Mouse (Mus musculus) embryonic facial prominence, embryonic 11.5 days (tissue): ENCODE measurements around the gene Klf5. TPM values are rescaled to one million over a fixed set of nuclear protein-coding genes. Genes with fewer than 3 reads are reported as not detected.

Experiments
- ATAC-seq: fragments of 200-750 bp; cut with Nextera tagmentation; replicated peaks from 2 replicates; pipeline ENCODE4 v1.8.0; 2017; ENCODE audit warnings: low read depth; ENCODE audit not compliant: insufficient number of reproducible peaks, low FRiP score, low TSS enrichment
- DNase-seq: peaks from one replicate; pipeline ENCODE4 v3.0.0-alpha.2; 2015; ENCODE audit warnings: low spot score
- H3K27ac ChIP-seq: fragments of 300-500 bp; sonication (generic); replicated peaks from 2 replicates; pipeline ENCODE4 v1.5.1; 2014; ENCODE audit warnings: mild to moderate bottlenecking, low read depth, low read length, control low read depth
- H3K27me3 ChIP-seq: fragments of 300-500 bp; sonication (generic); 2 replicates; pipeline ENCODE4 v1.6.1; 2014; ENCODE audit warnings: mild to moderate bottlenecking, low read length, moderate library complexity, mixed read lengths; ENCODE audit not compliant: control insufficient read depth, insufficient read depth
- H3K36me3 ChIP-seq: fragments of 300-500 bp; sonication (generic); replicated peaks from 2 replicates; pipeline ENCODE4 v1.6.1; 2014; ENCODE audit warnings: low read depth, mild to moderate bottlenecking, low read length, moderate library complexity, mixed read lengths; ENCODE audit not compliant: control insufficient read depth, insufficient read depth
- H3K4me1 ChIP-seq: fragments of 300-500 bp; sonication (generic); 2 replicates; pipeline ENCODE4 v1.6.1; 2014; ENCODE audit warnings: low read length, mixed read lengths; ENCODE audit not compliant: control insufficient read depth, insufficient read depth
- H3K4me2 ChIP-seq: fragments of 300-500 bp; sonication (generic); 2 replicates; pipeline ENCODE4 v1.6.1; 2014; ENCODE audit warnings: low read depth, mild to moderate bottlenecking, control low read depth, low read length, moderate library complexity
- H3K4me3 ChIP-seq: fragments of 300-500 bp; sonication (generic); 2 replicates; pipeline ENCODE4 v1.5.1; 2014; ENCODE audit warnings: low read depth, low read length, control low read depth
- H3K9ac ChIP-seq: fragments of 300-500 bp; sonication (generic); replicated peaks from 2 replicates; pipeline ENCODE4 v1.6.1; 2014; ENCODE audit warnings: mild to moderate bottlenecking, control low read depth, low read length
- H3K9me3 ChIP-seq: fragments of 300-500 bp; sonication (generic); replicated peaks from 2 replicates; pipeline ENCODE4 v1.6.1; 2016; ENCODE audit warnings: mild to moderate bottlenecking, low read length, inconsistent platforms, mixed read lengths; ENCODE audit not compliant: control insufficient read depth
- WGBS: fragments of 180-500 bp; shearing (Covaris S2); extraction: QIAGEN DNeasy Blood & Tissue Kit; methylation state at CpG from one replicate; pipeline ENCODE4 v1.1.7; 2014; 5-methylcytosine and 5-hydroxymethylcytosine counted together
- polyA plus RNA-seq: library from polyadenylated mRNA; unstranded; fragments of >200 nt; fragmentation: Nextera tagmentation; extraction: Ambion mirVana; gene quantifications from 2 replicates; pipeline ENCODE4 v1.2.1, GENCODE M21; 2014

The Klf5 gene
- polyA plus RNA-seq, 1 experiment from 2014 or later, result 4.8 TPM

DNA sequence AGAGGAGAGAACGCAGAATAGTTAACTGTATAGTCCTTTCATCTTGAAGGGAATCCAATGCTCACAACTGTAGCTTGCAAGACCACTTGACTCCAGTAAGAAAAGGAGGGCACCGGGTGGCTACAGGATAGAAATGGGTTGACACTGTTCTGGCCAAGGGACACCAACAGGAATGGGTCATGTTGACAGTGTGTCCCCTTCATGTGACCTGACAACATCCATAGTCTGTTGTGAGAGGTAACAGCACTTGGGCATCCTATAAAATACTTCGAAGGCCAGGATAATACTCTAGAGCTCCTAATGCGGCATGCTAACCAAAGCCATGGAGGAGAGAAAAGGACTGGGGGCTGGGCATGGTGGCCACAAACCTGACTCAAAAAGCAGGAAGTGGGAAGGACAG lies 17.8 kb downstream of the Klf5 start:
- 94% methylated on average over 4 of the region's 4 CpGs for WGBS
- no peak for ATAC-seq
- H3K4me3 ChIP-seq, result no peak overlapping the region

DNA sequence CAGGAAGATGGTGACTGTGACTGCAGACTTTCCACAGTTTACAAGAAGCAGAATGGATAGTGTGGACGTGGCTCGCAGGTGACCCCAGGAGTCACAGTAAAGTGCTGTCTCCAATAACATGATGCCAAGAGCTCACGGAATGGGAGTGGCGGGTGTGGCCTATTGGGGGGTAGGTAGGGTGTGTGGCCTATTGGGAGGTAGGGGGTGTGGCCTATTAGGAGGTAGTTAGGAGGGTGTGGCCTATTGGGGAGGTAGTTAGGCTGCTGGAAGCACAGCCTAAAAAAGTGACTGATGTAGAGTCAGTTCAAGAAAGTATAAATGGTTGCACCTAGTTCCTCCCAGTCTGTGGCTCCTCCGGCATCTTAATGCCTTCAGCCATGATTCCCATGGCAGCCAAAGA lies 22.2 kb downstream of the Klf5 start:
- Histone ChIP-seq H3K36me3 (no peaks in the 10 kb centered on the region), H3K4me3 (no peak overlapping the region), H3K9ac (no peak overlapping the region), H3K27ac (no peak overlapping the region), H3K27me3 (no peaks in the 10 kb centered on the region), H3K9me3 (no peaks in the 10 kb centered on the region), H3K4me1 (no peaks in the 10 kb centered on the region), H3K4me2 (no peak overlapping the region)
- ATAC-seq, result no peak
- 79% methylated on average over 5 of the region's 5 CpGs for WGBS
- DNase-seq, result no peak

More for the DNA sequence above, 17.8 kb downstream of the Klf5 start:
- Histone ChIP-seq H3K27ac (no peak overlapping the region), H3K4me1 (no peaks in the 10 kb centered on the region), H3K27me3 (no peaks in the 10 kb centered on the region), H3K36me3 (no peaks in the 10 kb centered on the region), H3K4me2 (no peak overlapping the region), H3K9me3 (no peaks in the 10 kb centered on the region), H3K9ac (no peak overlapping the region)
- no peak for DNase-seq

DNA sequence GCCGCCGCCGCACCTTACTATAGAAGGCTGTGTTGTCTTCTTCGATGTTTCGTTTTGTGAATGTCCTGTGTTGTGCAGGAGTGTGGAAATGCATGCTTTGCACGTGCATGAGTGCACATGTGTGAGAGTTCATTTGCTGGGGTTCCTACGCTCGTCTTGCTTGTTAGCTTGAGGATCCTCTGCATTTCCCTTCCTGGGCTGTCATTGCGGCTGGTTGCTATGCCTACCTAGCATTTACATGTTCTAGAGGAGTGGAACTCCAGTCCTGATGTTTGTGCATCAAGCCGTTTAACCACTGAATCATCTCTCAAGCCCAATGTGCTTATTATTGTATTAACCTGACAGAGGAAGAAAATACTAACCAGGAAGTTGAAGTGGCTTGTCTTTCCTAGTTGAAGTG lies 24.9 kb downstream of the Klf5 start:
- H3K9ac ChIP-seq, result no peak overlapping the region
- no peak for ATAC-seq
- H3K4me3 ChIP-seq, result no peak overlapping the region
- WGBS, result 88% methylated on average over 10 of the region's 10 CpGs
- no peaks in the 10 kb centered on the region for H3K36me3 ChIP-seq
- H3K4me2 ChIP-seq, result no peak overlapping the region
- no peaks in the 10 kb centered on the region for H3K27me3 ChIP-seq
- no peak for DNase-seq
- H3K4me1 ChIP-seq, result no peaks in the 10 kb centered on the region
- H3K9me3 ChIP-seq, result no peaks in the 10 kb centered on the region
- H3K27ac ChIP-seq, result no peak overlapping the region

- Histone ChIP-seq H3K4me1 (no peaks in the 10 kb centered on the region), H3K4me2 (no peak overlapping the region), H3K4me3 (no peak overlapping the region), H3K36me3 (no peaks in the 10 kb centered on the region), H3K9me3 (no peaks in the 10 kb centered on the region), H3K27me3 (no peaks in the 10 kb centered on the region), H3K9ac (no peak overlapping the region), H3K27ac (no peak overlapping the region)
- no peak for DNase-seq
- 71% methylated on average over 4 of the region's 4 CpGs for whole genome bisulfite sequencing
- ATAC-seq, result no peak
These were observed 26.0 kb downstream of the Klf5 start for GRCm38 (mm10) chr14:99324523-99324922.

GRCm38 (mm10) chr14:99325597-99326472 lies 27.3 kb downstream of the Klf5 start:
- Histone ChIP-seq H3K27ac (no peak overlapping the region), H3K4me3 (no peak overlapping the region), H3K36me3 (no peaks in the 10 kb centered on the region), H3K9me3 (no peaks in the 10 kb centered on the region), H3K27me3 (no peaks in the 10 kb centered on the region), H3K9ac (no peak overlapping the region), H3K4me1 (no peaks in the 10 kb centered on the region), H3K4me2 (no peak overlapping the region)
- 85% methylated on average over 12 of the region's 12 CpGs for WGBS
- ATAC-seq (no peak), DNase-seq (no peak)

DNA sequence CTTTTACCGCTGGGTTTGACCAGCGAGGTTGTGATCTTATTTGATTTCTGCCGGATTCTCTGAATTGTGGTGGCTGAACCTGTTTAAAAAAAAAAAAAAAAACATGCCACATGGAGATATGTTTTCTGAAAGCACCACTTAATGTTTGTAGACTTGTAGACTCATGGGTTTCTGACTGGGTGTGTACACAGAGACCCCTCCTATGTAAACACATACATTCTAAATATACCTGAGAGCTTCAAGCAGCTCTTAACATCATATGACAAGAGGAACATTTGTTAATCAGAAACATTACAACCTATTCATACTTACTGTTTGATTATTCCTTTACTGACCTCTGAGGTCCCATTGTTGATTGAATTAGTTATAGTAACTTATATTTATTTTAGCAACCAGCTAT lies 38.1 kb downstream of the Klf5 start:
- H3K9ac ChIP-seq, result no peak overlapping the region
- WGBS, result 86% methylated on average over 3 of the region's 3 CpGs
- DNase-seq (no peak), ATAC-seq (no peak)
- no peaks in the 10 kb centered on the region for H3K4me1 ChIP-seq
- no peak overlapping the region for H3K4me3 ChIP-seq
- H3K9me3 ChIP-seq, result no peaks in the 10 kb centered on the region
- no peaks in the 10 kb centered on the region for H3K36me3 ChIP-seq
- no peaks in the 10 kb centered on the region for H3K27me3 ChIP-seq
- no peak overlapping the region for H3K27ac ChIP-seq
- H3K4me2 ChIP-seq, result no peak overlapping the region

GRCm38 (mm10) chr14:99339021-99339420 lies 40.5 kb downstream of the Klf5 start:
- H3K4me3 ChIP-seq, result no peak overlapping the region
- no peak overlapping the region for H3K4me2 ChIP-seq
- no peak overlapping the region for H3K9ac ChIP-seq
- H3K27me3 ChIP-seq, result no peaks in the 10 kb centered on the region
- no peak for DNase-seq
- H3K27ac ChIP-seq, result no peak overlapping the region
- no peak for ATAC-seq
- WGBS, result 73% methylated on average over 8 of the region's 8 CpGs
- H3K9me3 ChIP-seq, result no peaks in the 10 kb centered on the region
- H3K4me1 ChIP-seq, result no peaks in the 10 kb centered on the region
- no peaks in the 10 kb centered on the region for H3K36me3 ChIP-seq

DNA sequence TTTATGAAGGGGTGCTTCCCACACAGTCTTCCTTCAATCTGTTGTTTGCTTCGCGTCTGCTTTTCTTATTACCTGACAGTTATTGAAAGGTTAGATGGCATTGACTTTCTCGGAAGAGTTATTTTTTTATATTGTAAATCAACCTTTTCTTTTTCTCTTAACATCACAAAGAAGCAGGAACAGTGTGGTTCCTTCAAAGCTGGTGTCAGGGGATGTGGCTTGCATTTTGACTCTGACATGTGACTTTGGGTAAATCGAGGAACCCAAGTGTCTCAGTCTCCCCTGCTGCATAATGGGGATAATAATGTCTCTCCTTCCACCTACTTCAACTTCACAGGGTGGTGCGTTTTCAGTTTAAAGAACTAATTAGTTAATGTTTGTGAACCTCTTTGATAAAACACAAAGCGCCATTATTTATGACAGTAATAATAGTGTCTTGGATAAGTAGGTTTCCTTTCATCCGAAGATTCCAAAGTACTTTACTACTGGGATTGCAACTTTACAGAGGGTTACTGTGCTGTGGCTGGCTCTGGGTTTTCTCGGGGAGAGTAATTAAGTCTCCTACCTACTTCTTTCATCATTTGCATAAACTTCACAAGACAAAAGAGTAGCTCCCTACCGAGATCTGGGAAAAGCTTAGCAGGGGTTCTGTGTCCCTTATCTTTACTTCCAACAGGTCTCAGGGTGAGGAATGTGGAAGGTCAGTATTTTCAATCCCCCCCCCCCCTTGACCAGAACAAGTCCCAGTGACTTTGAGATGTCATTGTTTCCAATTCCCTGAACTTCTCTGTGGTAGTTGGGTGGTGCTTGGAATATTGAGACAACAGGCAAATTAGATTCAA lies 41.4 kb downstream of the Klf5 start:
- ATAC-seq (no peak), DNase-seq (no peak)
- Histone ChIP-seq H3K4me2 (no peak overlapping the region), H3K4me3 (no peak overlapping the region), H3K36me3 (no peaks in the 10 kb centered on the region), H3K9me3 (no peaks in the 10 kb centered on the region), H3K4me1 (no peaks in the 10 kb centered on the region), H3K27me3 (no peaks in the 10 kb centered on the region), H3K27ac (no peak overlapping the region), H3K9ac (no peak overlapping the region)
- 17% methylated on average over 9 of the region's 9 CpGs for WGBS
